Mouse (Mus musculus) thymus, postnatal 0 days (tissue): ENCODE data around the gene Themis3. TPM values are rescaled to one million over a fixed set of nuclear protein-coding genes. Genes with fewer than 3 reads are reported as not detected.
A peak's percentile ranks its signal among the peaks of the same experiment; 100 is the strongest.
"Not testable (repeated sequence)": the region's sequence is repeated elsewhere in the genome, so short reads cannot be mapped to it uniquely, and the experiment has no call there.

Experiments
- DNase-seq: peaks from one replicate; pipeline ENCODE4 v3.0.0-alpha.2; 2015; ENCODE audit warnings: low spot score
- polyA plus RNA-seq: library from polyadenylated mRNA; unstranded; fragments of >200 nt; fragmentation: Nextera tagmentation; extraction: Ambion mirVana; gene quantifications from 2 replicates; pipeline ENCODE4 v1.2.1, GENCODE M21; 2015

Gene Themis3
- polyA plus RNA-seq, 1 experiment from 2014 or later, result not detected

DNA sequence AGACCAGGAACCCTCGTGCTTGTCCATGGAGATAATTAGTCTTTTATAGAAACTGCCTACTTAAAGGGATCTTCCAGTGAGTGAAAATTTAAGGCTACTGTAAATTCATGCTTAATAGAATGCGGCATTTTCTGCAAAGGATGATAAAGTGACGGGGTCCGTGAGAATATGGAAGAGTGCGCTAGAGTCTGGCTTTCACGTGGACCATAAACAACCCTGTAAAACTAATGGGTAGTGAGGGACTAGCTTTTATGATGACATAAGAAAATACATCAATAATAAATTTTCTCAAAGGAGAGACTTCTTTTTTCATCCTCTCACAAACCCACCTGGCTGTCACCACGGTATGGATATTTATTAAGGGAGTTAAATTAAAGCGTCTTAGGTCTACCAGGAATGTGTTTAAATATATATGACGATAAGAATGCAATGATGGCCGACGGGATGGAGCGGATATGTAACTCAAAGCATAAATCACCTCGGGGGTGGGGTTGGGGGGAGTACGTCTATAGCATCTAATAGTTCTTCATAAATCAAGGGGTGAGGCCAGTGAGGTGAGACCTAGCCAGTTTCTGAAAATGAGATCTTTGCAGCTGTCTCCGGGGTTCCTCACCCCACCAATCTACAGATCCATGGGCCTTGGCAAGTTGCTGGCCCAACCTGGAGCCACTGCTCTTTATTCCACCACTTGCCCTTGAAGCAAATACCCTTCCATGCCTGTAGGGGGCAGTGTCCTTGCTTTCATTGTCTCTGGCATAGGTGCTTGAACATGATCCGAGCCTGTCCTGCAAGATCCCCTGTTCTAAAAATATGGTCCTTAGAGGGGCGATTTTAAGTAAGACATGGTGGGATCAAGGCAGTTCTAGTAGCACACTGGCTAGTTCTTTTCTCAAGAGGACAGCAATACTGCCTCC lies 35.8 kb downstream of the Themis3 start:
- DNase-seq, result no peak

DNA sequence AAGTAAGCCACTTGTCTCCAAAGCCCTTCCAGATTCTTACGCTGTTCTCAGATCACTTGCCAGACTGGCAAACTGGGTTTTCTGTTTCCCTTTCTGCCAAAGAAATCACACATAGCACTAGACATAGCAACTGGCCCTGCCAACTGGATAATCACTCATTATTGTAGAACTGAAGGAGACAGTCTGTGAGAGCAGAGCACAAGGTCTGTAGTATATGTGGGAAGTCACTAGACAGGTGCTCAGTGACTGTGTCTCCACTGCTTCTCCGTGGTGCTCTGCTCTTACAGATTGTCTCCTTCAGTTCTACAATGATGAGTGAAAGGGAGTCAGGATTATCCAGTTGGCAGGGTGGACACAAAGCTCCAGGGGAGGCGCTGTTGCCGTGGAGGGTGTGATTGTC lies 41.7 kb downstream of the Themis3 start:
- no peak for DNase-seq

DNA sequence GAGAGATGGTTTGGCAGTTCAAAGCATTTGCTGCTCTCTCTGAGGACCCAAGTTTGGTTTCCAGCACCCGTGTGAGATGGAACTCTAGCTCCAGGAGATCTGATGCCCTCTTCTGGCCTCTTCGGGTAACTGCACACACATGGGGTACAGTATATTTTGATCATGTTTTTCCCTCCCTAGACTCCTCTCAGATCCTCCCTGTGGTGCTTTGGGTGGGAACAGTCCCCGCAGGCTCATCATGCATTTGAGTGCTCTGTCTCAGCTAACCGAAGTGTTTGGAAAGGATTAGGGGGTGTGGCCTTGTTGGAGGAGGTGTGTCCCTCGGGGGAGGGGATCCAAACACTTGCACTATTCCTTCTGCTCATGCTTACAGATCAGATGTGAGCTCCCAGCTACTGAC lies 43.9 kb downstream of the Themis3 start:
- DNase-seq, result no peak

DNA sequence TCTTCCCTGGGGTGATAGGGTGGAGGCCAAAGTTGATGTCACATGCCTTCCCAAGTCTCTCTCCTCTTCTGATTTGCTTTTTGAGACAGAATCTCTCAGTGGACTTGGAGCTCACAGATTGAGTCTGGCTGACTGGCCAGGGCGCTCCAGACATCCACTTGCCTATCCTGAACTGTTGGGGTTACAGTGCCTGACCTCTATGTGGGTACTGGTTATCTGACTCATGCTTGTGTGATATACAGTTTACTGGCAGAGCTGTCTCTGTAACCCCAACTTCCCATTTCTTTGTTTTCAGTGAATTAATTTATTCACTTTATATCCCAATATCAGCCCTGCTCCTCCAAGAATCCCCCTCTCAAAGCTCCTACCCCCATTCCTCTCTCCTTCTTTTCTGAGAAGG lies 62.1 kb downstream of the Themis3 start:
- DNase-seq, result no peak

DNA sequence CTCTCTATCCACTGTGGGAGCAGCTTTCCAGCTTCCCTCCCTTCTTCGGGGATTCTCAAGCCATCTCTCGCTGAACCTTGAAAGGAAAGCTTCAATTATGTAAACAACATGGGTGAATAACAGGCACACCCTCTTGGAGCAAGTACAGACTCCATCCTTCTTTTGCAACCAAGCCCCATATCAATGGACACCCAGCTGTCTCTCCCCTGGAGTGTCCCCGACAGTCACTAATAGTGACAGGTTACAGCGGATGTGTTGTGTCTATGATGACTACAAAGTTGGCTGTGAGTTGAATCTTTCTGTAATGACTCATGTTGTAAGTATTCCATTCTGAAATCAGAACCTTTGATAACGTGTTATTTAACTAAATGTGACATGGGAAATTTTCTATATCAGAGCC lies 71.0 kb downstream of the Themis3 start:
- DNase-seq, result no peak

DNA sequence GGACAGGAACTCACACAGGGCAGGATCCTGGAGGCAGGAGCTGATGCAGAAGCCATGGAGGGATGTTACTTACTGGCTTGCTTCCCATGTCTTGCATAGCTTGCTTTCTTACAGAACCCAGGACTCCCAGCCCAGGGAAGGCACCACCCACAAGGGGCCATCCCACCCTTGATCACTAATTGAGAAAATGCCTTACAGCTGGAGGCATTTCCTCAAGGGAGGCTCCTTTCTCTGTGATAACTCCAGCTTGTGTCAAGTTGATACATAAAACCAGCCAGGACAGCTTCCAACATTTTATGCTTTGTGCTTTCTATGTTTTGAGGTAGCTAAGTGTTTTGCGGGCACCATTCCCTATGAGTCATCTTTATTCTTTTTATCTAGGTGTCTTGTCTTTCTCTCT lies 71.8 kb downstream of the Themis3 start:
- not testable (repeated sequence) for DNase-seq

DNA sequence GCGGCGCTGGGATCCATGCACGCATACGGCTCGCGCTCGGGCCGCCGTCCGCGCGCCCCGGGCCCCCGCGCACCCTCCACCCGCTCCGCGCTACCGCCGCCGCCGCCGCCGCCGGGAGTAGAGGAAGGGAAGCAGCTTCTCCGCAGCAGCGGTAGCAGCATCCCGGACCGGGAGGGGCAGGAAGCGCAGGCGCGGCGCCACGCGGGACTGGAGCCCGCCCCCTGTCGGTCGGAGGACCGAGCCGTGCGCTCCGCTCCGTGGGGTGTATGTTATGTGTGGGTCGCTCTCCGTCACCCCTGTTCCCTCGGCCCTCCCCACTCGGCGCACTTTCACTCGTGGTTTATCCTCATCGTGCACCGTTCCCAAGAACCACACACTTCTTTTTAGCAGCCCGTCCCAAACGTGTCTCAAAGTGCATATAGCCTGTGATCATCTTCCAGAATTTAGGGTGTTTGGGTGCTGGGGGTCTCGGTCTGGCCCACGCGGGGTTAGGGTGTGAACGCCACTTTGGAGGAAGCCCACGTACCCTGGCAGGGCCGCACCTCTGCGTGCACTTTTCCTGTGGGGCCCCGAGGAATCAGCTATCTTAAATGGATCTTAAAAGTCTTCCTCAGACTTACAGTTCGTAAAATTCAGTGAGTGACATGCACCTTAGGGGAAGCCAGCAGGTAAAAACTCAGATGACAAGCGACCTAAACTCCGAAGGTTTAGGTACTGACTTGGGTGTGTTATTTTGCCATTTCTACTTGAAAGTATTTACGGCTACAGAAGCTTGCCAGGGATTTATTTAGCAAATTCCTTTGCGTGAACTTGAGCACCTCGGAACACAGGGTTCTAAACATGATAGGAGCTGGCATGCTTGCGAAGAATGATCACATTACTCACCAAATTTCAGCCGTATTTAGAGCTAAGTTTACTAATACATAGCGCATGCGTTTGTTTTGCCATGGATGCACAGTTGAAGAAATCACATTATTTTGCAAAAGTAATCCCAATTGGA lies 74.6 kb downstream of the Themis3 start, which contains the start of gene Rab12:
Gene Rab12 (minus strand): TSS at position 176 of the 1,000 bp plus-strand sequence.
- DNase-seq, result peak; percentile 90

DNA sequence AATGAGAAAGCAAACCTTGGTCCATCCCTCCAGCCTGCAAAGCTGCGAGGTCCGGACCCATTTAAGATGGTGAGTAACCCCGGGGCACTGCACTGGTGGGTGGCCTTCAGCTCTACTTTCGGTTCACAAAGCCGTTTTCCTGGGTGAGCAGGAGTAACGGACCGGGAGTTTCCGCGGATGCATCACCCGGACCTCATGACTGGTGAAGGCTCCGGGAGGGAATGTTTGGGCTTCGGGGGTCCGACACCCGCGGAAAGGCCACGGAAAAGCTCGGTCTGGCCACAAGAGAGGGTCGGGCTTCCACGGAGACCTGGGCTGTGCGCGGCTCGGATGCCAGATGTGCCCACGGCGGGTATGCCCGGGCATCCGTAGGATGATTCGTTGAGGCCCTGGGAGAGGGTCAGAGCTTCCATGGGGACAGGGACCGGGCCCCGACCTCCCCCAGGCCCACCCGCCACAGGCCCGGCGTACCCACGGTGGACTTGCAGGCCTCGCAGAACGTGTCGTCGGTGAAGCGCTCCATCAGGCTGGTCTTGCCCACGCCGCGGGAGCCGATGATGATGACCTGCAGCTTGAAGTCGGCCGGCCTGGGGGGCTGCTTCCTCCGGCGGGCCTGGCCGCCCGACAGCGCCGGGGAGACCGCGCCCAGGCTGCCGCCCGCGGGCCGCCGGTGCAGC lies 75.4 kb downstream of the Themis3 start:
- DNase-seq, result peak; percentile 19

DNA sequence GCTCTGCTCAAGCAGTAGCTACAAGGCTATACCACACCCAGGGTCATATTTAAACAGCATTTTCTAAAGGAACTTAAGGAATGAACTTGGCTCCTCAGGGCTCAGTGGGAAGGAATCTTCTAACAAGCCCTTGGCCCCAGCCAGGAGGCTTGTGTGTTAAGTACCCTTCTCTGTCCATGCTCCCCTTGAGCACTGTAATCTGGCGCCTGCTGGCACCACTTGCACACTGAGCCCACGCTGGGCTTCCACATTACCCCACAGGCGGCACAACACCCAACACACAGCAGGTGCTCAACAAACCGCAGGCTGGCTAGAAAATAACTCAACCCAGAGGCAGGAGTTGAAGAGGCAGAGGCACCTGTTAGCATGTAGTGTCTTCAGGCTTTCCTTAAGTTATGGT lies 77.5 kb downstream of the Themis3 start:
- peak; percentile 4 for DNase-seq

DNA sequence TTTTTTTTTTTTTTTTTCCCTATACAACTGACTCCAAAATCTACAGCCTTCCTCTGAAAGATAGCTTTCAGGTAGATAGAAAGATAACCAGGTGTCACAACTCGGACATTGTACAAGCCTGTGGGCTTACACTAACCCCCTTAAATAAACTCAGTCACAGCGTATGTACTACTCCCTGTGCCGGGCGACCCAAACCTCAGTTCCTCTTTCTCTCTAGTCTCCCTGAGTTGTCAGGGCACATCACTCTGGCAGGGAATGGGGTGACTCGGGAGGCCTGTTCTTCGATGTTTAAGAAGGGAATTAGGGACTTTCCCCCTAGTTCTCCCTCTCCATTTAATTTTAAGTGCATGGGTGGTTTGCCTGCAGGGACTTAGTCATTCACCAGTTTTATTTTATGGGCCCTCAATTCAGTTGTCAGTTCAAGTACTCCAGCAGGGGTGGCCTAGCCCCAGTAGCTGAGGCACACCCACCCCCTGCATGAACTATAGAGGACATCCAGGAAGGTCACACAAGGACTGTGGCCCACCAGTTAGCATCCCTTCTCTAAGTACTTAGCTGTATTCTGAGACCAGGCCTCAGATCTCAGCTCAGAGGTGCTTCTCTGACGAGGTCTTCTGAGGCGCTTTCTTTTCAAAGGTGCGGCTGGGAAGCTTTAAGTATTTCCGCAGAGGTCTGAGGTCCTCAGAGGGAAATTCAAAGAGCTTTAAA lies 80.0 kb downstream of the Themis3 start:
- DNase-seq, result no peak

DNA sequence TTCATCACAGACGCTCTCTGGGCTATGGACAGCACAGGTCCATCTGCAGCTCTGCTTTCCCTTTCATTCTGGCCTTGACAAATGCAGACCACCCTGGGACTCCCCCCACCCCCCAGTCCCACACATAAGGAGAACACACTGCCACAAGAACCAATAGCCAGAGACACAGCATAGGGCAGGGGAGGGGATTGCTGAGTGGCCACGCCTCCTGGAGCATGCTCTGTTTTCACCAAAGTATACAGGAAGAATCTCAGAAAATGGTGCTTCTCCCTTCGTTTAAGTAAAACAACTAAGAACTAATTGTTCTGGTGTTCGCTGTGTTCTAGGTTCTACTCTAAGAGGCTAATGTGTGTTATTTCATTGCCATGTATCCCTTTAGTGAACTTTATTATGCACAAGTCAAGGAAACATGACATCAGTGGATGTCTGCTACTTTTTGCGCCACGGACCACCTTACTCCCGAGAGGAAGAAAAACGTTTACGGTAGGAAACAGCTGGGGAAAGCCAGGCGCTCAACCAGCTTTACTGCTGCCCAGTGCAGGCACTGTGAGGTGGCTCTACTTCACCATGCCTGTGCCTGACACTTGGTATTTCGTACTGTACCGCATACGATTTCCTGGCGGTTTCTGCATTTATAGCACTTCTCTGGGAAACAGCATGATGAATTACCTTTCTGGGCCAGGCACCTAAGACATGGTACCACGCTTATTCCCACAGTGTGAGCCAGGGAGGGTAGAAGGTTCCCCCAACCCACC lies 82.0 kb downstream of the Themis3 start:
- DNase-seq, result no peak

DNA sequence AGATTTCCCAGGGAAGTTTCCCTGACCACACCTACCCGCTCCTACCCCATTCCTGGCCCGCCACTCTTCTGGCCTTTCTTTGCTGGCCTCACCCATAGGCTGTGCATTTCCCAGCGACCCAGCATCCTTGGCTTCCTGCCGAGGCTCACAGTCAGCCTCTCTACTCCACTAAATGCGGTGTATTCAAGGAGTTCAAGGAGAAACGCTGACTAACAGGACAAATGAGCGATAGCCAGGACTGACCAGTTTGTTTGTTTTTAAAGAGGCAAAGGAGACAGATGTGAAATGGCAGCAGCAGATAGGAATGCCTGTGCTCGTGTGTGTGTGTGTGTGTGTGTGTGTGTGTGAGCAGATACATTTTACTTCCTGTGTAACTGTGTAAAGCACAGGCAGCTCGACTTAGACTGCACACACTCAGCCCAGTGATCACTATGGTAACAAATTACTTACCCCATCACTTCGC lies 84.2 kb downstream of the Themis3 start:
- DNase-seq, result no peak

DNA sequence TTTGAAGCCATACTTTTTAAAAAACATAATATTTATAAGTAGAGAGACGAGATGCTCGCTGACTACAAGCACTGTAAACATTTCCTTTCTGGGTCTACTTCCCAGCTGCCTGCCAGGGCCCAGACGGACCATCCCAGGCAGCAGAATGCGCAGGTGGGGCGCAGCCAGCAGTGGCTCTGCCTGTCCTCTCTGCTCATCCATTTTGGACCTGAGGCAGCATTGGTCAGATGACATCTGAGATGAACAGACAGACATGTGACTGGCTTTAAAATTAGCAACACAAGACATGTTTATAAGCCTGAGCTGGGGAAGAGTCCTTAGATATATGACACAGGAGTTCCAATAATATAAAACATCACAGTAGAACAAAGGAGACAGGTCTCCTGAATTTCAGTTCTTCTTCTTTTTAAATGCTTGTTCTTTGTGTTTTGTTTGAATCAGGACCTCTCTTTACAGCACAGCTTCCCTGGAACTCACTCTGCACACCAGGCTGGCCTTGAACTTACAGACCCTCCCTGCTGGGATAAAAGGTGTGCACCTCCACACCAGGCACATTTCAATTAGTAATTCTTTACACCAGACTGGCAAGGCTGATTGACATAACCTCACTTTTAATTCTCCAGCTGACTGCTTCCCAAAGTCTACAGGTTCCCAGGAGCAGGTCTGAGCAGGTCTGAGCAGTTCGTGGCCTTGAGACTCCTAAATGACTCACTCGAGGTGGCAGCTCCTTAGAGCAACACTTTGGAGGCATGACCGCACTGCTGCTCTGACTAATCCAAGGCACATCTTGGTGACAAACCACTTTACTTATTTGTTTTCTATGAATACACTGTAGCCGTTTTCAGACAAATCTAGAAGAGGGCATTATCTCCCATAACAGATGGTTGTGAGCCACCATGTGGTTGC lies 87.1 kb downstream of the Themis3 start:
- no peak for DNase-seq

DNA sequence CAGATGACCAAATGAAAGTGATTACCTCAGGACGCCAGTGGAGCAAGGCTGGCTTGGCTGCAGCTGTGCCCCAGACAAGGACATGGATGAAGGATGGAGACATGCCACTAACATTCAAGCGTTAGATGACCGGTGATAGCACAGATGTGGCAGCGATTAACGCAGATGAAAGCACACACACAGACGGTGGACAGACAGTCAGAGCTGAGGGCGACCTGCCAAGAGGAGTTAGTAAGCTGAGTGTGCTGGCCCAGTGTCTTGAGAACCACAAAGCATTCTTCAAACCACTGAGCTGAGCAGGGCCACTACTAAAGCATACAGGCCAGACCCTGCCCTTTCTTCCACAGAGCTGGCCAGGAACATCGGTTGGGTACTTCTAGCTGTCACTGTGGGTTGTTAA lies 89.5 kb downstream of the Themis3 start:
- DNase-seq, result no peak
